Mouse (Mus musculus): Measurements from ENCODE around the gene Hc.

The Hc gene

DNA sequence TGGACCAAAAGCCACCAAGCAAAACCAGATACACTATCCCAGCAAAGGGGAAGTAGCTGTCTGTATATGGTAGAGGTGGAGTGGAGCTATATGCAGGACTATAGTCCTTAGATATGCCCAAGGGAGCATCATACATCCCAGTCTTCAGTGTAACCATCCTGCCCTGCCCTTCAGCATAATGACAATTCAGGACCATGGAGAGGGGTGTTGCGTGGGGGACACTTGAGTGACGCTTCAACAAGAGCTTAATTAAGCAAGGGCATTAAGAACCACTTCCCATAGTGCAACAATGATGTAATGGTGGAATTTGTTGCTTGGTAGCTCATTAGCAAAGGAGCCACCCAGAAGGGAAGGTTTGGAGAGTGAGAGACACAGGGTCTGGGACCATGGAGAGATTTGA, 112.6 kb downstream of the Hc start:
- no peak for DNase-seq

DNA sequence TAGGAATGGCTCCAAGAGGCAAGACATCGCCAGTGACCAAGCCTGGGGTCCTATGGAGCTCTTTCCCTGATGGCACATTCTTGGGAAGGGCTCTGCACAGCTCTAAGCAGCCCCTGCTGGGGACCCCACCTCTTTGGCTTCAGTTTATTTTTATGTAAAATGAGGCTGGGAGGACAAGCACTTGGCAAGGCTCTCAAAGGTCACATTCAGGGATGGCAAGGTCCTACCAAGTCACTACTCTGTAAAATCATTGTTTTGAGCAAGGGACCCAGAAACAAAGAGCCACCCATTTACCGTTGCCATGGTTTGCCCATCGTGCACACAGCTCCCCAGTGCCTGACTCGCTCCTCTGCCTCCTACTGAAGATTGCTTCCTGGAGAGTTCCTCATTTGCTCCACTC, 115.2 kb downstream of the Hc start:
- DNase-seq, result no peak

DNA sequence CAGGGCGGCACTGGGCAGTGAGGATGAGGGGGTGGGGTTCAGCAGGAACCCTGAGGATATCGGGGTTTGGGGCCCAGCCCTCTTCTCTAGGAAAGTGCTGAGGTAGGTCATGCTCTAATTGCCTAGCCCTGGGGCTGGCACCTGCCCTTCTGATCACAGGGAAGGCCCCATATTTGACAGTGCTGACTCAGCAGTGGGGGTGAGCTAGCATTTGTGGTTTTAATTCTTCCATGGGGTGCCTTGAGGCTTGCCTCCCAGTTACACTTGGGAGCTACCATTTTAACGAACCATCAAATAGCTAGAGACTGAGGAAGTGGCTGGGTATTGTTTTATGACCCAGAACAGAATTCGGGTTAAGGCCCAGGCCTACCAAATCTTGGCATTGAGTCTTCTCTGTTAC, 115.7 kb downstream of the Hc start:
- no peak for DNase-seq

GRCm38 (mm10) chr2:34944761-34945160, 116.5 kb downstream of the Hc start:
- no peak for DNase-seq

DNA sequence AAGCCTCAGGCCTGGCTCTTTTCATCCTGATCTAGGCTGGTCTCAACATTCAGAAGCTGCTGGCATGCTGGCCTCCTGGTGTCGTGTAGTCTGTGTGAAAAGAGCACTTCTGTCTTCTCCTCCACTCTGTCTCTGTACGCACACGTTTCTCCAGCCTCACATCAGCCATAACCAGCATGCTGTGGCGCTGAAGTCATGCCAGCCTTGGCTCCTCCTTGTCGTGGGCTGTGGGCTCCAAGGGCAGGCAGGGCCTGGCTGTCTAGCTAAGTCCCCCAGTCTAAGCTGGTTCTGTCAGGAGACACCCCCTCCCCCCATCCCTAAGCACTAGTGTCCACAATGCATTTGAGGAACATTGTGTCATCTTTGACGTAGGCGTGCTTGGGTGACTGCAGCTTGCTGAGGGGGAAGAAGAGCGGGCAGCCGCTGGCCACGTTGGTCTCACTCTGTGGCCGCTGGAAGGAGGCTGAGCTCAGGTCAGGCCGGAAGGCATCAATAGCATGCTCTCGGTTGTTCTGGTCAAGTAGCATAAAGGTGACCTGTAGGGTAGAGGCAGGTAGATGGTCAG, 117.6 kb downstream of the Hc start:
- no peak for DNase-seq

GRCm38 (mm10) chr2:34941061-34941675, 120.1 kb downstream of the Hc start:
- DNase-seq, result no peak

DNA sequence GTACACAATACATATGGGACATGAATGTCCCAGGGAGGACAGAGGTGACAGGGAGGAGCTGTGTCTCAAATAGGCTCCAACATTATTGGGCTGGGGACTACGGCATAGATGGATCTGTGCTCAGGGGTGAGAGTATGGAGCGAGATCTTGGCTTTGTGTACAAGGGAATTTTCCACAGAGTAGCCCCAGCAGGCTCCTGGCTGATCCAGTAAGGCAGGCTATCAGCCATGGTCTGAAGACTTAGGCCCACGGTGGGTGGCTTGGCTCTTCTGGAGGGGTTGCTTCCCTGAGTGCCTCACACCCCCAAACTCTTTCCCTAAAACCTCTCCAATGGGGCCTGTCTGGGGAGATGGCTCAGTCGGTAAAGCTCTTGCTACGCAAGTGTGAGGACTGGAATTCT, 121.0 kb downstream of the Hc start:
- no peak for DNase-seq

GRCm38 (mm10) chr2:34938269-34939208, 122.7 kb downstream of the Hc start:
- no peak for DNase-seq

DNA sequence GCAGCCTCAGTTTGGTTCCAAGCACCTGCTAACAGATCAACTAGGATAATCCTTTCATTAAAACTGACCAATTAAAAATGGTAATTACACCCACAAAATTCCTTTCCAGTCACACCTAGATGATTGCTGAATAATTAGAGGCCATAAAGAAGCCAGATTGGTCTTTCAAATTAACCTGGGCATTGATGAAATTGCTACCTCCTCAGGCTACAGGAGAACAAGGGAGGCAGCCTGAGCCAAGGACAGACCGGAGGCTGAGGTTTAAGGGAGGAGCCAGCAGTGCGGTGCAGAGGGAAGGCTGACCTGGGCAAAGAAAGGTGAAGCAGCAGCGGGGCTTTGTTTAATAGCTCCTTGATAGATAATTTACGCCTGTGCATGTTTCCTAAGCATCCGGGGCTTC, 123.8 kb downstream of the Hc start:
- no peak for DNase-seq
